ENCODE assay signal across 12 mouse cellular contexts in genomic region chr2:6128136-6128805, GRCm38 (mm10). TPM values are rescaled to one million over a fixed set of nuclear protein-coding genes. Genes with fewer than 3 reads are reported as not detected.
DNase-seq lines count a peak whose midpoint lies in the region; ATAC-seq and TF ChIP-seq lines count a peak whose summit lies in the region.
"Had no signal": no experiment of that assay in that cellular context is flagged by ENCODE, and none has a peak within 500 bp of the region (broad histone marks: within the 10 kb centered on the region; RNA-seq: fewer than 3 reads in every experiment).

No protein-coding gene starts in this region.

- H3K9ac ChIP-seq in heart, embryonic 12.5 days, result no peak overlapping the region
- H3K9ac ChIP-seq in stomach, embryonic 15.5 days, result no peak overlapping the region
- H3K9ac ChIP-seq: midbrain, embryonic 13.5 days had no signal

- no peak for ATAC-seq in heart, embryonic 12.5 days (ENCODE audit: insufficient number of reproducible peaks, low FRiP score)
- no peak for ATAC-seq in stomach, embryonic 15.5 days (ENCODE audit: insufficient read depth, low FRiP score, low read depth)
- ATAC-seq: midbrain, embryonic 13.5 days had no signal

- TF ChIP-seq POLR2A in lung, adult 2 months (IDR thresholded peaks at IDR 0.05; ENCODE audit: borderline replicate concordance, extremely low read depth, low read depth, low read length), result no peak

- H3K9me3 ChIP-seq in heart, embryonic 12.5 days (replicated peaks), result no peaks in the 10 kb centered on the region
- no peaks in the 10 kb centered on the region for H3K9me3 ChIP-seq in stomach, embryonic 15.5 days
- H3K9me3 ChIP-seq: forebrain, embryonic 10.5 days; midbrain, embryonic 13.5 days had no signal

- no peaks in the 10 kb centered on the region for H3K27me3 ChIP-seq in heart, embryonic 12.5 days (replicated peaks)
- H3K27me3 ChIP-seq in stomach, embryonic 15.5 days (replicated peaks), result peaks cover 7% of the 10 kb centered on the region; the same call in 1 of the 2 replicates

- H3K4me1 ChIP-seq in lung, adult 2 months (ENCODE audit: control insufficient read depth, insufficient read depth, low read length), result no peaks in the 10 kb centered on the region; the same call in 1 of the 2 replicates
- H3K4me1 ChIP-seq in heart, embryonic 12.5 days (replicated peaks), result peaks cover 17% of the 10 kb centered on the region
- H3K4me1 ChIP-seq in stomach, embryonic 15.5 days, result no peaks in the 10 kb centered on the region

- no peaks in the 10 kb centered on the region for H3K36me3 ChIP-seq in heart, embryonic 12.5 days
- H3K36me3 ChIP-seq in stomach, embryonic 15.5 days, result no peaks in the 10 kb centered on the region
- H3K36me3 ChIP-seq: forebrain, embryonic 10.5 days; midbrain, embryonic 13.5 days had no signal

- H3K4me2 ChIP-seq in heart, embryonic 12.5 days, result peak overlapping the region; percentile 92
- peak overlapping the region; percentile 85 for H3K4me2 ChIP-seq in stomach, embryonic 15.5 days

- no peak overlapping the region for H3K4me3 ChIP-seq in lung, adult 2 months (replicated peaks; ENCODE audit: extremely low read depth, low read depth, low read length)
- no peak overlapping the region for H3K4me3 ChIP-seq in heart, embryonic 12.5 days
- peak overlapping the region; percentile 75 for H3K4me3 ChIP-seq in stomach, embryonic 15.5 days (replicated peaks)

- DNase-seq in lung, adult 2 months, result peak; percentile 9
- no peak for DNase-seq in lung, postnatal 4 days
- peak; percentile 19 for DNase-seq in liver
- DNase-seq in layer of hippocampus, postnatal 36 days, result no peak
- no peak for DNase-seq in cerebellum, adult 11 months
- DNase-seq: kidney, adult 9 months; retina, postnatal 1 day; thymus, postnatal 14 days had no signal

- TF ChIP-seq CTCF in lung, adult 2 months (IDR thresholded peaks at IDR 0.05; ENCODE audit: insufficient read depth, low read length), result no peak

- no peak overlapping the region for H3K27ac ChIP-seq in heart, embryonic 12.5 days (ENCODE audit: poor library complexity, severe bottlenecking)
- H3K27ac ChIP-seq in stomach, embryonic 15.5 days, result no peak overlapping the region
- H3K27ac ChIP-seq: forebrain, embryonic 10.5 days; midbrain, embryonic 13.5 days had no signal

- 67% methylated on average over 11 of the region's 11 CpGs for WGBS in lung, adult 2 months
- 62% methylated on average over 11 of the region's 11 CpGs for WGBS in heart, embryonic 12.5 days
- WGBS in stomach, embryonic 15.5 days, result 68% methylated on average over 11 of the region's 11 CpGs

RNA-seq across cellular contexts. Expression of gene Proser2, which starts 1.7 kb away (rescaled TPM):
- polyA plus RNA-seq in lung, adult 2 months (2012; rRNA removed), result 7.2 and 10.2 TPM in 2 replicates
- polyA plus RNA-seq in heart, embryonic 12.5 days (2016; fragmentation: Nextera tagmentation; extraction: Ambion mirVana), result 13.4 and 13.6 TPM in 2 replicates
- 29.0 and 32.8 TPM in 2 replicates for polyA plus RNA-seq in stomach, embryonic 15.5 days (2015; fragmentation: Nextera tagmentation; extraction: Ambion mirVana)
- 1 to 10 TPM; 2.2 to 2.3 TPM for total RNA-seq in layer of hippocampus, postnatal 36 days (2021)

Comparison
In these comparisons a context has a peak if more than half of its experiments do, and no peak if none do; other contexts are left out.
1. DNase-seq: peak in lung, adult 2 months (single experiment) and liver (single experiment); none in lung, postnatal 4 days (0 of 2), layer of hippocampus, postnatal 36 days (0 of 2) and cerebellum, adult 11 months (single experiment).